ENCODE assay signal across 16 mouse cellular contexts in the genomic region with DNA sequence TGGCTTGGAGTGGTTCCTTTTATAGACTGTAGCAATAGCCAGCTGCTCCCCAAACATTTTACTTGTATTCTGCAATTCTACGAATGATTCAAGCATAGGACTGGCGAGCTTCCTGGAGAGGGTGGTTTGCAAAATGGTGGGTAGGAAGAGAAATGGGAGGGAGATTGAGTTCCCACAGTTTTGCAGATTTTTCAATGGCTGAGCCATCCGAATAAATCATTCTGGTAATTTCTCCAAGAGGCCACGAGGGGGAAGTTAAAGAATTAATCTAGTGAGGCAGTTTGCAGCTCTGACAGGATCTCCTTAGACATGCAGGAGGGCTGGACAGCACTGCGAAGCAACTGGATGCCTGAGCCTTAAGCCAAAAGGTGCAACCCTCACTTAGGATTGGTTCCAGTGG.
A peak's percentile ranks its signal among the peaks of the same experiment; 100 is the strongest.
DNase-seq lines count a peak whose midpoint lies in the region; ATAC-seq and TF ChIP-seq lines count a peak whose summit lies in the region.
"Had no signal": no experiment of that assay in that cellular context is flagged by ENCODE, and none has a peak within 500 bp of the region (broad histone marks: within the 10 kb centered on the region; RNA-seq: fewer than 3 reads in every experiment).

No protein-coding gene starts in this region.

- intact Hi-C loops in heart, adult 2 months (cut with DNase I): no loop called here
- intact Hi-C loops in left cerebral cortex, adult 2 months (cut with DNase I): no loop called here
- intact Hi-C loops in left cerebral cortex, postnatal 10 days (cut with DNase I): no loop called here

- 50% methylated on average over 5 of the region's 5 CpGs for WGBS in heart, adult 2 months

- no peaks in the 10 kb centered on the region for H3K36me3 ChIP-seq in heart, adult 2 months (ENCODE audit: control insufficient read depth, insufficient read depth, low read length)
- H3K36me3 ChIP-seq: embryonic facial prominence, embryonic 12.5 days; heart, embryonic 12.5 days; hindbrain, embryonic 13.5 days had no signal

- TF ChIP-seq CTCF in heart, adult 2 months (IDR thresholded peaks at IDR 0.05): peak; percentile 31
- peak; percentile 45 for TF ChIP-seq CTCF in left cerebral cortex, adult 2 months (IDR thresholded peaks at IDR 0.05)

- no peak for TF ChIP-seq POLR2A in heart, adult 2 months (IDR thresholded peaks at IDR 0.05; ENCODE audit: insufficient read depth, low read depth, low read length)

- no peak overlapping the region for H3K4me3 ChIP-seq in heart, adult 2 months
- H3K4me3 ChIP-seq in left cerebral cortex, adult 2 months: no peak overlapping the region
- H3K4me3 ChIP-seq: embryonic facial prominence, embryonic 12.5 days; forebrain, embryonic 13.5 days; heart, embryonic 12.5 days; hindbrain, embryonic 13.5 days had no signal

- H3K79me2 ChIP-seq in heart, adult 2 months (replicated peaks; ENCODE audit: control insufficient read depth, insufficient read depth, low read length): no peaks in the 10 kb centered on the region

- H3K4me1 ChIP-seq in heart, adult 2 months (ENCODE audit: control insufficient read depth, insufficient read depth, low read length): no peaks in the 10 kb centered on the region
- H3K4me1 ChIP-seq: heart, embryonic 12.5 days had no signal

- peak; percentile 45 for ATAC-seq in megakaryocyte progenitor cell, adult 5-6 weeks (replicated peaks; ENCODE audit: poor library complexity)
- ATAC-seq: forebrain, embryonic 13.5 days had no signal

- no peak overlapping the region for H3K9ac ChIP-seq in heart, adult 2 months (ENCODE audit: low read depth, low read length)
- H3K9ac ChIP-seq: embryonic facial prominence, embryonic 12.5 days; forebrain, embryonic 13.5 days; heart, embryonic 12.5 days; hindbrain, embryonic 13.5 days had no signal

- TF ChIP-seq EP300 in heart, adult 2 months (IDR thresholded peaks at IDR 0.05; ENCODE audit: insufficient read depth, low read depth, low read length): no peak

- no peak overlapping the region for H3K27ac ChIP-seq in heart, adult 2 months
- peak overlapping the region; percentile 61; the same call in 1 of the 2 replicates for H3K27ac ChIP-seq in left cerebral cortex, adult 2 months
- H3K27ac ChIP-seq: embryonic facial prominence, embryonic 12.5 days; forebrain, embryonic 13.5 days; hindbrain, embryonic 13.5 days had no signal

- DNase-seq in heart, adult 2 months: no peak
- DNase-seq in heart, adult 8-10 months (ENCODE audit: low spot score): no peak
- no peak for DNase-seq in left cerebral cortex, adult 2 months (ENCODE audit: extremely low spot score in 1 of 2, low spot score in 2 of 2)
- DNase-seq in left cerebral cortex, postnatal 10 days (ENCODE audit: extremely low spot score in 1 of 2, low spot score in 2 of 2): no peak
- DNase-seq in NIH3T3 (ENCODE audit: low read depth): peak; percentile 32
- DNase-seq in natural killer cell, adult 2 months (ENCODE audit: low spot score in 2 of 2): no peak
- no peak for DNase-seq in adrenal gland, adult 2 months
- DNase-seq: adrenal gland, postnatal 36 days; cerebellum, adult 11 months; gastrocnemius, postnatal 10 days; lung, postnatal 4 days had no signal

- H3K27me3 ChIP-seq in heart, adult 2 months (ENCODE audit: control insufficient read depth, insufficient read depth, low read length): no peaks in the 10 kb centered on the region
- H3K27me3 ChIP-seq: embryonic facial prominence, embryonic 12.5 days; forebrain, embryonic 13.5 days had no signal
